In genomic region chr3:95881979-95882815, GRCm38 (mm10) we compare ENCODE assay signal across 8 mouse cellular contexts. TPM values are rescaled to one million over a fixed set of nuclear protein-coding genes. Genes with fewer than 3 reads are reported as not detected.
A peak's percentile ranks its signal among the peaks of the same experiment; 100 is the strongest.
DNase-seq lines count a peak whose midpoint lies in the region; ATAC-seq lines count a peak whose summit lies in the region.

Gene Ciart, minus strand, starts transcription at chr3:95882251.

- H3K36me3 ChIP-seq in hindbrain, embryonic 15.5 days: no peaks in the 10 kb centered on the region

- H3K4me3 ChIP-seq in hindbrain, embryonic 15.5 days: peak within 1 kb of the TSS; percentile 52

- under 1% methylated on average over 66 of the region's 66 CpGs for WGBS in hindbrain, embryonic 15.5 days

- H3K9me3 ChIP-seq in hindbrain, embryonic 15.5 days: no peaks in the 10 kb centered on the region

- H3K4me1 ChIP-seq in hindbrain, embryonic 15.5 days (replicated peaks): peaks cover 18% of the 10 kb centered on the region

- no peaks in the 10 kb centered on the region for H3K27me3 ChIP-seq in hindbrain, embryonic 15.5 days

- peak; percentile 99 for DNase-seq in ZHBTc4 (ENCODE audit: low read depth, low spot score)
- DNase-seq in cerebellum, postnatal 4 days (ENCODE audit: low spot score in 2 of 2): peak; percentile 87 to 90
- peak; percentile 96 for DNase-seq in gastrocnemius, adult 18-20 months (ENCODE audit: low spot score)
- DNase-seq in left cerebral cortex, adult 11 months (ENCODE audit: low spot score): peak; percentile 98
- peak; percentile 98 for DNase-seq in lung, postnatal 36 days
- peak; percentile 96 for DNase-seq in retina, embryonic 14.5 days (ENCODE audit: low spot score)
- peak; percentile 83 to 91 for DNase-seq in thymus, postnatal 36 days

- H3K4me2 ChIP-seq in hindbrain, embryonic 15.5 days: peak within 1 kb of the TSS; percentile 96

- H3K9ac ChIP-seq in hindbrain, embryonic 15.5 days: peak within 1 kb of the TSS; percentile 25

- ATAC-seq in hindbrain, embryonic 15.5 days (ENCODE audit: low FRiP score, low read depth): peak; percentile 99

- H3K27ac ChIP-seq in hindbrain, embryonic 15.5 days (replicated peaks): 0 out of 2 replicates have a peak within 1 kb of the TSS, but pooled peaks have one; percentile 2

RNA-seq across cellular contexts. Expression of gene Ciart, which starts in this region (rescaled TPM):
- total RNA-seq in gastrocnemius, adult 18-20 months (2021): 1 to 10 TPM; 3.5 to 6.3 TPM
- polyA plus RNA-seq in hindbrain, embryonic 15.5 days (2015; fragmentation: Nextera tagmentation; extraction: Ambion mirVana): 4.9 and 5.2 TPM in 2 replicates

Comparison
In these comparisons a context has a peak if more than half of its experiments do, and no peak if none do; other contexts are left out.
1. Peak in every context shown above with its lines: DNase-seq, ATAC-seq, H3K4me3 ChIP-seq and H3K27ac ChIP-seq.